Mouse (Mus musculus): ENCODE measurements around the gene Traf1. TPM values are rescaled to one million over a fixed set of nuclear protein-coding genes. Genes with fewer than 3 reads are reported as not detected.

The Traf1 gene
- polyA plus RNA-seq, 1 experiment from 2014 or later, result 2.9 TPM

- no peaks in the 10 kb centered on the region for H3K9me3 ChIP-seq (ENCODE audit: control insufficient read depth, low read length)
- no peaks in the 10 kb centered on the region for H3K36me3 ChIP-seq (ENCODE audit: control insufficient read depth, insufficient read depth, low read length)
- ATAC-seq, result no peak
- no peak overlapping the region for H3K4me3 ChIP-seq (ENCODE audit: low read length)
- H3K27me3 ChIP-seq (replicated peaks; ENCODE audit: control insufficient read depth, insufficient read depth, low read length), result no peaks in the 10 kb centered on the region
- no peak overlapping the region for H3K27ac ChIP-seq (ENCODE audit: low read length)
- H3K9ac ChIP-seq (ENCODE audit: low read depth, low read length), result no peak overlapping the region
- no peaks in the 10 kb centered on the region for H3K4me1 ChIP-seq (ENCODE audit: control insufficient read depth, insufficient read depth, low read length)
- no peak overlapping the region for H3K4me2 ChIP-seq (ENCODE audit: low read depth, low read length)
Observed at GRCm38 (mm10) chr2:34951469-34951868, 10.1 kb downstream of the Traf1 start.

- 0 out of 2 replicates have a peak, but pooled peaks cover 3% of the 10 kb centered on the region for H3K4me1 ChIP-seq (ENCODE audit: control insufficient read depth, insufficient read depth, low read length)
- no peaks in the 10 kb centered on the region for H3K9me3 ChIP-seq (ENCODE audit: control insufficient read depth, low read length)
- no peak for ATAC-seq
- WGBS, result 21% methylated on average over 2 of the region's 2 CpGs
- H3K27ac ChIP-seq (ENCODE audit: low read length), result no peak overlapping the region
- H3K36me3 ChIP-seq (ENCODE audit: control insufficient read depth, insufficient read depth, low read length), result no peaks in the 10 kb centered on the region
- H3K4me3 ChIP-seq (ENCODE audit: low read length), result no peak overlapping the region
- H3K27me3 ChIP-seq (replicated peaks; ENCODE audit: control insufficient read depth, insufficient read depth, low read length), result no peaks in the 10 kb centered on the region
- H3K4me2 ChIP-seq (ENCODE audit: low read depth, low read length), result no peak overlapping the region
- no peak overlapping the region for H3K9ac ChIP-seq (ENCODE audit: low read depth, low read length)
Observed at GRCm38 (mm10) chr2:34948622-34949021, 12.9 kb downstream of the Traf1 start.

- Histone ChIP-seq H3K27ac (ENCODE audit: low read length) (no peak overlapping the region), H3K4me1 (ENCODE audit: control insufficient read depth, insufficient read depth, low read length) (0 out of 2 replicates have a peak, but pooled peaks cover 3% of the 10 kb centered on the region), H3K9ac (ENCODE audit: low read depth, low read length) (no peak overlapping the region), H3K27me3 (replicated peaks; ENCODE audit: control insufficient read depth, insufficient read depth, low read length) (no peaks in the 10 kb centered on the region), H3K9me3 (ENCODE audit: control insufficient read depth, low read length) (no peaks in the 10 kb centered on the region), H3K36me3 (ENCODE audit: control insufficient read depth, insufficient read depth, low read length) (no peaks in the 10 kb centered on the region), H3K4me3 (ENCODE audit: low read length) (no peak overlapping the region), H3K4me2 (ENCODE audit: low read depth, low read length) (no peak overlapping the region)
- 75% methylated on average over 4 of the region's 4 CpGs for WGBS
- ATAC-seq, result no peak
Observed at GRCm38 (mm10) chr2:34946046-34946445, 15.5 kb downstream of the Traf1 start.

GRCm38 (mm10) chr2:34945580-34945979 lies 16.0 kb downstream of the Traf1 start:
- ATAC-seq, result no peak
- 0 out of 2 replicates have a peak, but pooled peaks cover 3% of the 10 kb centered on the region for H3K4me1 ChIP-seq (ENCODE audit: control insufficient read depth, insufficient read depth, low read length)
- no peaks in the 10 kb centered on the region for H3K36me3 ChIP-seq (ENCODE audit: control insufficient read depth, insufficient read depth, low read length)
- no peaks in the 10 kb centered on the region for H3K27me3 ChIP-seq (replicated peaks; ENCODE audit: control insufficient read depth, insufficient read depth, low read length)
- H3K4me2 ChIP-seq (ENCODE audit: low read depth, low read length), result no peak overlapping the region
- no peaks in the 10 kb centered on the region for H3K9me3 ChIP-seq (ENCODE audit: control insufficient read depth, low read length)
- H3K4me3 ChIP-seq (ENCODE audit: low read length), result no peak overlapping the region
- H3K9ac ChIP-seq (ENCODE audit: low read depth, low read length), result no peak overlapping the region
- no peak overlapping the region for H3K27ac ChIP-seq (ENCODE audit: low read length)
- 71% methylated on average over 4 of the region's 4 CpGs for WGBS

GRCm38 (mm10) chr2:34944761-34945160 lies 16.8 kb downstream of the Traf1 start:
- Histone ChIP-seq H3K4me3 (ENCODE audit: low read length) (peak overlapping the region; percentile 22; the same call in 1 of the 2 replicates), H3K9ac (ENCODE audit: low read depth, low read length) (no peak overlapping the region), H3K9me3 (ENCODE audit: control insufficient read depth, low read length) (no peaks in the 10 kb centered on the region), H3K27ac (ENCODE audit: low read length) (no peak overlapping the region), H3K4me1 (ENCODE audit: control insufficient read depth, insufficient read depth, low read length) (0 out of 2 replicates have a peak, but pooled peaks cover 3% of the 10 kb centered on the region), H3K4me2 (ENCODE audit: low read depth, low read length) (peak overlapping the region; percentile 30; the same call in 1 of the 2 replicates), H3K36me3 (ENCODE audit: control insufficient read depth, insufficient read depth, low read length) (no peaks in the 10 kb centered on the region), H3K27me3 (replicated peaks; ENCODE audit: control insufficient read depth, insufficient read depth, low read length) (no peaks in the 10 kb centered on the region)
- WGBS, result 16% methylated on average over 8 of the region's 8 CpGs
- peak; percentile 48; the same call in 1 of the 2 replicates for ATAC-seq

- no peak for ATAC-seq
- Histone ChIP-seq H3K9me3 (ENCODE audit: control insufficient read depth, low read length) (no peaks in the 10 kb centered on the region), H3K9ac (ENCODE audit: low read depth, low read length) (no peak overlapping the region), H3K36me3 (ENCODE audit: control insufficient read depth, insufficient read depth, low read length) (no peaks in the 10 kb centered on the region), H3K27ac (ENCODE audit: low read length) (no peak overlapping the region), H3K4me3 (ENCODE audit: low read length) (no peak overlapping the region), H3K4me2 (ENCODE audit: low read depth, low read length) (no peak overlapping the region), H3K27me3 (replicated peaks; ENCODE audit: control insufficient read depth, insufficient read depth, low read length) (no peaks in the 10 kb centered on the region), H3K4me1 (ENCODE audit: control insufficient read depth, insufficient read depth, low read length) (0 out of 2 replicates have a peak, but pooled peaks cover 3% of the 10 kb centered on the region)
- WGBS, result 75% methylated on average over 13 of the region's 13 CpGs
Observed at GRCm38 (mm10) chr2:34943556-34944120, 17.9 kb downstream of the Traf1 start.

GRCm38 (mm10) chr2:34941061-34941675 lies 20.4 kb downstream of the Traf1 start:
- H3K4me3 ChIP-seq (ENCODE audit: low read length), result no peak overlapping the region
- WGBS, result 73% methylated on average over 11 of the region's 11 CpGs
- H3K4me2 ChIP-seq (ENCODE audit: low read depth, low read length), result no peak overlapping the region
- ATAC-seq, result no peak
- no peak overlapping the region for H3K9ac ChIP-seq (ENCODE audit: low read depth, low read length)
- no peaks in the 10 kb centered on the region for H3K27me3 ChIP-seq (replicated peaks; ENCODE audit: control insufficient read depth, insufficient read depth, low read length)
- H3K4me1 ChIP-seq (ENCODE audit: control insufficient read depth, insufficient read depth, low read length), result 0 out of 2 replicates have a peak, but pooled peaks cover 6% of the 10 kb centered on the region
- H3K9me3 ChIP-seq (ENCODE audit: control insufficient read depth, low read length), result no peaks in the 10 kb centered on the region
- H3K36me3 ChIP-seq (ENCODE audit: control insufficient read depth, insufficient read depth, low read length), result no peaks in the 10 kb centered on the region
- no peak overlapping the region for H3K27ac ChIP-seq (ENCODE audit: low read length)

- Histone ChIP-seq H3K9ac (ENCODE audit: low read depth, low read length) (no peak overlapping the region), H3K4me3 (ENCODE audit: low read length) (no peak overlapping the region), H3K36me3 (ENCODE audit: control insufficient read depth, insufficient read depth, low read length) (no peaks in the 10 kb centered on the region), H3K4me1 (ENCODE audit: control insufficient read depth, insufficient read depth, low read length) (0 out of 2 replicates have a peak, but pooled peaks cover 6% of the 10 kb centered on the region), H3K4me2 (ENCODE audit: low read depth, low read length) (no peak overlapping the region), H3K27ac (ENCODE audit: low read length) (no peak overlapping the region), H3K27me3 (replicated peaks; ENCODE audit: control insufficient read depth, insufficient read depth, low read length) (no peaks in the 10 kb centered on the region), H3K9me3 (ENCODE audit: control insufficient read depth, low read length) (no peaks in the 10 kb centered on the region)
- WGBS, result 84% methylated on average over 5 of the region's 5 CpGs
- ATAC-seq, result no peak
Observed at GRCm38 (mm10) chr2:34940246-34940645, 21.3 kb downstream of the Traf1 start.

- no peak overlapping the region for H3K27ac ChIP-seq (ENCODE audit: low read length)
- H3K36me3 ChIP-seq (ENCODE audit: control insufficient read depth, insufficient read depth, low read length), result no peaks in the 10 kb centered on the region
- 0 out of 2 replicates have a peak, but pooled peaks cover 3% of the 10 kb centered on the region for H3K4me1 ChIP-seq (ENCODE audit: control insufficient read depth, insufficient read depth, low read length)
- H3K9ac ChIP-seq (ENCODE audit: low read depth, low read length), result no peak overlapping the region
- no peak for ATAC-seq
- no peaks in the 10 kb centered on the region for H3K27me3 ChIP-seq (replicated peaks; ENCODE audit: control insufficient read depth, insufficient read depth, low read length)
- no peaks in the 10 kb centered on the region for H3K9me3 ChIP-seq (ENCODE audit: control insufficient read depth, low read length)
- H3K4me2 ChIP-seq (ENCODE audit: low read depth, low read length), result no peak overlapping the region
- WGBS, result 74% methylated on average over 8 of the region's 8 CpGs
- no peak overlapping the region for H3K4me3 ChIP-seq (ENCODE audit: low read length)
Observed at GRCm38 (mm10) chr2:34938269-34939208, 23.0 kb downstream of the Traf1 start.
